Mouse (Mus musculus) MEL-GATA-1-ER (cell line): ENCODE data around the gene Flywch1.
"Not testable (repeated sequence)": the region's sequence is repeated elsewhere in the genome, so short reads cannot be mapped to it uniquely, and the experiment has no call there.

Experiments used
- DNase-seq: peaks from one replicate; pipeline ENCODE4 v3.0.0-alpha.2; 2012; ENCODE audit warnings: low read depth; ENCODE audit errors: extremely low read depth

The Flywch1 gene

DNA sequence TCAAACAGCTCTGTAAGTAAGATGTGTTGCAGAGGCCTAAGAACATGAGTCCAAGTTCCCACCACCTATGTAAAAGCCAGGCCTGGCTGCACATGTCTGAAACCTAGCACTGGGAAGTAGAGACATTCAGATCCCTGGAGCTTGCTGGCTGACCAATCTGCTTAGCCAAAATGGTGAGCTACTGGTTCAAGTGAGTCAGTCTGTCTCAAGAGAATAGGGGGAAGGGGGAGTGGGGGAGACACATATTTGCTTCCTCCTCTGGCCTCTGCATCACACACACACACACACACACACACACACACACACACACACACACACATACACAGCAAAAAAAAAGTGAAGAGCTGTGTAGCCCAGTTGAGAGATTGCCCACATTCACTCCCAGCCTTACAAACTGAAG lies 11.9 kb upstream of the Flywch1 start:
- no peak for DNase-seq

DNA sequence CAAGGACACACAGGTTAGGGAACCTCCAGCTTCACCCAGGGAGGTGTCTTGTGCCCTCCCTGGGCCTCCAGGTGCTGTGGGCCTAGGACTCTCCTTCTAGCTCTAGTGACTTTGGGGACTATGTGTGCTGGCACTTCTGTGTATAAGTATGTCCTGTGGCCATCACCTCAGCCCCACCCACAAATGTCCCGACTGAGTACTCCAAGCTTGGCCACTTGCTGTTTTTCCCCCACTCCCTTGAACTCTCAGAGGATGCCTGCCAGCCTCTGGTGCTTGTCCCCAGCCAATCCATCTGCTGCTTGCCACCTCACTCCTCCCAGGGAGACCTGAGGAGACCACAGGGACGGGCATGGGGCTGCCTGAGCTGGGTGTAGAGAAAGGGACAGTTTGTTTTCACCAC lies 7.0 kb upstream of the Flywch1 start:
- DNase-seq: no peak

DNA sequence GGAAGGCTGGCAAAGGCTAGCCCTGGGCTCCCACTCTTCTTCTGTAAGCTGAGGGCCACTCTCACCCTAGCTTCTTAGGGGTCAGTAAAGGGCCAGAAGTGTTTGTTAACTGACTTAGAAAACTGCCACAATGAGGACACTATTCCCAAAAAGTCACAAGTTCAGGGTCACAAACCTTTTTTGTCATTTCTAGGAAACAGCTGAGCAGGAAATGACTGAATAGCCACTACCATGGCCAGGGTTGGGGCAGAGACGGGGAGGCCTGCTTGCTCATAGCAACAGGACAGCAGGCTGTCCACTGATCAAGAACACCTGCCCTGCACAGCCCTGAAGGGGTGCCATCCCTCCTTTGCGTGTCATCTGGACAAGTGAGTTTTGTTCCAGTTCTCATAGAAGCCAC lies 5.7 kb upstream of the Flywch1 start:
- DNase-seq: no peak

DNA sequence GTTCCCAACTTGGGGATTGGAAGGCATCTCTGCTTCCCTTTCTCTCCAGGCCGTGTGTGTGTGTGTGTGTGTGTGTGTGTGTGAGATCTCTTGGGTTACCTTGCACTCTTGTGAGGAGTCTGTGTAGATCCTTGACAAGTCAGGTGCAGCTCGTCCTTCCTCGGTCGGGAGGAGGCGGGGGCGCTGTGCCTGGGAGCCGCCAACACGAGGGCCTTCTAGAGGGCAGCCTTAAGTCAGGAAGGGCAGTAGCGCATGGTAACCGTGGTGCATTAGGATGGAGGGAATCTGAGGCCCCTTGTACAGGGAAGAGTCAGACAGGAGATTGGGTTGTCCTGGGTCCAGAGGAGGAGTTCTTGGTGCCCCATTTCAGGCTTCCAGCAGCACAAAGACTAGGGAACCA lies 4.8 kb upstream of the Flywch1 start:
- DNase-seq: no peak

DNA sequence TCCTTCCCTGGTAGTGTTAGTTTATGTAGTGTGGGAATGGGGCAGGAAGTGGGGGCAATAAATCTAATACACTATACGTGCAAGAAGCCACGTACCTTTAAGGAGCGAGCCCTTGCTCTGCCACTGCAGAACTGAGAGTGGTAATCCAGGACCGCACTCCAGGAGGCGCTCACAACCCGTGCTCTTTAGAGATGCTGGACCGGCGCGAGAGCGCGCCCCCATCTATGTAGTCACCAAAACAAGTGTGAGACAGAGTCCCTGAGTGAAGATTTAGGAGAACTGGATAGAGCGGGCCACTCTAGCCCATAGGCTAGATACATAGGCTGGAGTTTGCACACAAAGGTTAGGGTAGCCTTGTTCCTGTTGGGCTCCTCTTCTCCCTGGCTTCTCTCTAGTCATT lies 2.7 kb upstream of the Flywch1 start:
- no peak for DNase-seq

DNA sequence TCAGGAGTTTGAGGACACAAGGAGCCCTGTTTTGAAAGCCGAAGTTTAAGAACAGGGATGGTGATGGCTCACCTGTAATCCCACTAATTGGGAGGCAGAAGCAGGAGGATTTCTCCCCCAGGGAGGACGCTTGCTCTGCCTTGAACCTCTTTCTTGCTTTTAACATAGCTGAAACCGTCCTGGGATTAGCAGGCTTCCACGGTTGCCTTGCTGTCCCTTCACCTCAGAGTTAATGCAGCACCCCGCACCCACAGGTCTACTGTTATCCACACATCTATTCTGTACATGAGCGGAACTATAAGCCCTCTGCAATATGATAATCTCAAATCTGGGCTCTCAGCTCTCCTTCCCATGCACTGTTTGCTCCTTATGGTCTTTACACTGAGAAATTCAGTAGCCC lies 2.3 kb upstream of the Flywch1 start:
- no peak for DNase-seq

DNA sequence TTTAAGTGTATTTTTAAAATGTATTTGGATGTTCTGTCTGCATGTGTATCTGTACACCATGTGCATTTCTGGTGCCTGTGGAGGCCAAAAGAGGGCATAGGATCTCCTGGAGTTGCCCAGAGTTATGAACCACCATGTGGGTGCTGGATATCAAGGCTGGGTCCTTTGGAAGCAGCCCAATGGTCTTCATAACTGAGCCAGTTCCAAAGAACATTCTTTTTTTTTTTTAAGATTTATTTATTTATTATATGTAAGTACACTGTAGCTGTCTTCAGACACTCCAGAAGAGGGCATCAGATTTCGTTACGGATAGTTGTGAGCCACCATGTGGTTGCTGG lies 786 bp upstream of the Flywch1 start:
- DNase-seq: not testable (repeated sequence)

DNA sequence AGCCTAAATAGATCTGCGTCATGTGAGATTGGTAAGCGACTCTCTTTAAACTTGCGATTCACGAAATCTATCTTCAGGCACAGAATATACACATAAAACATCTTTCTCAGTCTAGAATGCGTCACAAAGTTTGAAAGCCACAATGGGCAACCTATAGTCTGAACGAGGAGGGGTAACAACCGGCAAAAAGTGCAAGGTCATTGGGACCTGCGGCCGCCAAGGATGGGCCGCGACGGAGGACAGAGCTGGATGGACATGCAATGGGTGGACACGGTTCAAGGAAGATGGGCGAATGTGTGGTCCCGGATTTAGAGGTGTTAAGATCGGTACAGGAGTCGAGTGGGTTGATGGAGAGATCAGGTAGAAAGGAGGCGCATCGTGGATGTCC lies 512 bp downstream of the Flywch1 start:
- DNase-seq: no peak

DNA sequence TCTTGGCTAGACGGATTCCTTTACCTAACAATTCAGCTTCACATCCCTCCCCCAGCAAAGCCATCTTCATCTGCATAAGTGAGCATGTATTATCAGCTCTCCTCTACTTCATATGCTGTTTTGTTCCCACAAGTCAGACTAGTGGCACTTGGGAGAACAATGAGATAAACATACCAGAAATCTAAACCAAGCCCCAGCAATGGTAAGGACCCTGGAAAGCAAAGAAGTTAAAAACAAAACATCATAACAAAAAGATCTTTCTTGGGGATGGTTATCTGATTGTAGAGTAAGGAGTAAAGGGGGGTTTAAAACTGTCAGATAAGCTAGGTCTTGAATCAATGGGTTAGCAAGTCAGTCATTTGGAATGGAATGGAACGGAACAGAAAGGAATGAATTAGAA lies 909 bp downstream of the Flywch1 start:
- DNase-seq: no peak

DNA sequence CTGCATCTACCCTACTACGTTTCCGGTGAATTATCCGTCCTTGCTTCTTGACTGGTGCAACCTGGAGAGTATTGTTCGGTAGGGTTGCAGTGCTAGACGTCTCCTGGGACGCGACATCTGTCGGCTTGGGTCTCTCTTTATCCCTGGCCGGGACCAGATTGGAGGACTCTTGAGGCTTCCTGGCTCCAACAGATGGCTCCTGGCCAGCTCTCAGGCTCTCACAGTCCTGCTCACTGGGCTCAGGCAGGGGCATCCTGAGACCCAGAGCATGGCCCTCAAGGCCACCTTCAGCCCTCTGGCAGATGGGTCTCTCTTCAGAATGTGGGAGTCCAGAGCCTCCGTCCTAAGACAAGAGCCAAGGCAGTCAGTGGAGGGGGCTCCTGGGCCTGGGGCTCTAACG lies 8.4 kb downstream of the Flywch1 start:
- DNase-seq: no peak

DNA sequence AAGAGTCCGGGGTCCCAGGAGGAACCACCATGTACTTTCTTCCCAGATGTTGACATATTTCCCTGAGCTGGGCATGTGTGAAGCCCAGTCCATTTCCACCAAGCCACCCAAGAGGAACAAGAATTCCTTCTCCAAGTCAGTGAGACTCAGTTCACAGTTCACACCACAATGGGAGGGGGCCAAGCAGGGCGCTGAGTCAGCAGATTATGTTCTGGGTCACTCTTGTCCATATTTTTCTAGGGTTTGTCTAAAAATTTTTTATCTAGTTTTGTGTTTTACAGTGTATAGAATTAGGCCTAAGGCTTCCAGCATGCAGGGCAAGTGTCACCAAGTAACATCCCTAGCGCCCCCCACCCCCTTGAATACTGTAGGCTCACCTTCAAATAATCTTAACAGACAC lies 10.2 kb downstream of the Flywch1 start:
- DNase-seq: no peak

DNA sequence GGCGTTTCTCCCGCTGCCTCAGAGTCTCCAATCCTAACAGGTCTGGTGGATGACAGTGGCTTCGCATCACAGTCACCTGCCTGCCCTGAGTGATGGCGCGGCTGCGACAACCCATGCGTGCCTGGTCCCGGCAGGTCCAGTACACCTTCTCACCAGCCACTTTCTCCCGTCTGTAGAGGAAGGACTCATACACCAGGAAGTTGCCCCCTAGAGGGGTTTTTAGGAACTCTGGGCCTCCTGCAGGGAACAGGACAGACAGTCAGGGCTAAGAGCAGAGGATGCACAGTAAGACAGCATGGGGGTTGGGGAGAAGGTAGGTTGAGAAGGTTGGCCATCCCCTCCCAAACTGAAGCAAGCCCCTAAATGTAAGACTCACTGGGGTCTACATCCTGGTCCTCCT lies 11.2 kb downstream of the Flywch1 start:
- DNase-seq: no peak

DNA sequence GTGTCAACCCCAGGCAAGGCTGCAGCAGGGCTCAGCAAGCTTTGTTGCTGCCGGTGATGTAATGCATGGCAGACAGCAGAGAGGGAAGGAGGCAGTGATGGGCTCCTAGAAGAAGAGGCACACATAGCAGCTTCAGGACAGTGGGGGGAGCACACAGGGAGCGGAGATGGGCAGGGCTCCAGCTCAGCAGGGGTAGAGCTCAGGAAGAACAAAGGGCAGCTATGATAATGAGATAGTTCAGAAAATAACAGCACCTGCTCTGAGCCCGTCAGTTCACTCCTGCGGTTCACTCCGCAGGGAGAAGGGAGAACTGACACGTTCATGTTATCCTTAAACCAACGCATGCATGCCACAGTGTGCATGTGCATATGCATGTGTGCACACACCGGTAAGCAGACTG lies 12.6 kb downstream of the Flywch1 start:
- no peak for DNase-seq

DNA sequence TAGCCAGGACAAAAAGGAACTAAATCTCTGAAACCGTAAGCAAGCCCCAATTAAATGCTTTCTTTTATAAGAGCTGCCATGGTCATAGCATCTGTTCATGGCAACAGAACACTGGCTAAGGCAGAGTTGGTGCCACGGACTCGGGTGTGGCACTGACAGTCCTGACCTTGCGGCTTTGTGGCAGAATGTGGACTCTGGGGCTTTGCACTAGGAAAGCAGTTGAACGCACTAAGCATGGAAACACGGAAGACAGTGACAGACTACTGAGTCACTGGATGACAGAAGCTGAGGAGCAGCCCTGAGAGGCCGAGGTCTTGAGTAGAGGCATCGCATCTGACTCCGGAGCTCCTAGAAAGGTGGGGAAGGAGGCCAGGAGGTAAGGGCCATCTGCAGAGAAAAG lies 13.8 kb downstream of the Flywch1 start:
- DNase-seq: no peak

DNA sequence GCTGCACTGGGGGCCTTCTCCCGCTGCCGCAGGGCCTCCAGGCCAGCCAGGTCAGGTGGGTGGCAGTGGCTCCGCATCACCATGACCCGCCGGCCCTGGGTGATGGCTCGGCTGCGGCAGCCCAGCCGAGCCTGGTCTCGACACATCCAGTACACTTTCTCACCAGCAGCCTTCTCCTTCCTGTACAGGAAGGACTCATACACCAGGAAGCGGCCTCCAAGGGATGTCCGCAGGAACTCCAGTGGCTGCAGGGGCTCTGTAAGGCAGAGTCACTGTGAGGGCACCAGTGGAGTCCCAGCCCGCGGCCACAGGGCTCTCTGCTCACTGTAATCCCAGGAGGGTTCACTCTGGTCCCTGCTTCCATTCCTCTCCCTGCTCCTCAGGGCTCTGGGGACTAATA lies 15.7 kb downstream of the Flywch1 start:
- no peak for DNase-seq

DNA sequence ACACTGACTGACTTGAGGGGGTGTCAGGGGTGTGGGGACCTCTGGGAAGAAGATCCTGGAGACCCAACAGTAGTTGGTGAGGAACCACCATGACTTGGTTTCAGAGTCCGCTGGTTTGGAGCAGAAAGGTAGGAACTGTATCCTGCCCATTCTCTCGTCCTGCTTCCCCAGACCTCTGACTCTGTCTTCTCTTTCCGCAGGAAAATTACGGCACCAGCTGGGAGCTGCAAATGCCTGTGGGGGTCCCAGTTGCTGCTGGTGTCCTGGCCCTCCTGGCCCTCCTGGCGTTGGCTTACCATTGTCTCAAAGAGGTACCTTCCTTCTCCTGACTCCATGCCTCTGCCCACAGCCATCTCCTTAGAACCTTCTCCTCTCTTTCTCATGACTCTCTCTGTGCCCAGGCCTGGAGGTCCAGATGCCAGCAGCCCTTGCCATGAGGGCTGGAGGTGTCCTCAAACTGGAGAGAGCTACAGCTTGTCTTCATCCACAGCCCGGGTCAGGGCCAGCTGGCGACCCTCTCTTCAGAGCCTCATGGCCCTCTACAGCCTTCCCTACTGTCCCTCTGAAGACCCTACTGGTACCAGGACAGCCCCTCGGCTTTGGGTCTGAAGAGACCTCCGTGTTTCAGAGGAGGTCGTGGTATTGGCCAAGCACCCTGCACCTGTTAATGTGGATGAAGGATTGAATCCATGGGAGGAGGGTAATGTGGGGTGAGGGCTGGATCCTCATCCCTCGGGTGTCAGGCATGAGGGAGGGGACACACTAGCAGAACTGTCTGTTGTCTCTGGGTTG lies 21.8 kb downstream of the Flywch1 start:
- no peak for DNase-seq

DNA sequence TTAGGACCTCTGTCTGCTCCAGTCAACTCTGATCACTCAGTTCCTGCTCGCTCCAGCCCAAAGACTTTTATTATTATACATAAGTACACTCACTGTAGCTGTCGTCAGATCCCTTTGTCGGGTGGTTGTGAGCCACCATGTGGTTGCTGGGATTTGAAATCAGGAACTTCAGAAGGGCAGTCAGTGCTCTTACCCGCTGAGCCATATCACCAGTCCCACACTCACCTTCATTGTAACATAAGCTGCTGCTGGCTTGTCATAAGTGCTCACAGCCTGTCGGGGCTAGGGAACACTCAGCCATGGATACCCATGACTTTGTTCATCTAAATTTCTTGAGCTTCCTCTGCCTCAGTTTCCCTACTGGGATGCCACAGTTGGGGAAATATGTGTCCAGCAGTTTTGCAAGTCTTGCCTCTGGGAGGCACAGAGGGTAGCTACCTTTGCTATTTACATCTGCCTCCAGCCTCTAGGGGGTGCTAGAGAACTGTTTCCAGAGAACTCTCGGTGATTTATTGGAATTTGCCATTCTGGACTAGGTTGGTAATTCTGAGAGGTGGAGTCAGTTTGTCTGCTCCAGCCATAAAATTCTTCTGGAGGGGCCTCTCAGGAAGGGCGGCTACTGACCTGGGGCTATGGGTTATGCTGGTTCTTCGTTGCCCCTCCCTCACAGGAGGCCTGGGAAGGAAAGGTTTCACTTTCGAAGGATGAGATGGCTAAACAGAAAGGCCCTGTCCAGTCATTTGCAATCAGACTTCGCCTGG lies 22.6 kb downstream of the Flywch1 start:
- DNase-seq: peak; percentile 76

DNA sequence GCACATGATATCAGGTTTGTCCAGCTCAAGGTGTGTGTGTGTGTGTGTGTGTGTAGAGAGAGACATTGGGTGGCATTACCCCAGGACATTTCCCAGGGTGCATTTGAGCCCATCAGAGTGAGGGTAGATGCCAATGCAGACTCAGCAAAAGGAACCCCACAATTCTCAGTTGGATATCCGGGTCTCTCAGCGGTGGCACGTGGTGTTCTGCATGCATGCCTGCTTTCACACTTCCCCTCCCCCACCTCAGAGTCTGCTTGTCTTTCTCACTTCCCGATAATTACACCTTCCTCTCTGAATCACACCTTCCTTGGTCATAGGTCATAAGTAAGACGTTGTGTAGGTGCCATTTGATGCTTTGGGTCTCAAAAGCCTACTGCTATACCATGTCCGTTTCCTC lies 23.4 kb downstream of the Flywch1 start:
- no peak for DNase-seq

DNA sequence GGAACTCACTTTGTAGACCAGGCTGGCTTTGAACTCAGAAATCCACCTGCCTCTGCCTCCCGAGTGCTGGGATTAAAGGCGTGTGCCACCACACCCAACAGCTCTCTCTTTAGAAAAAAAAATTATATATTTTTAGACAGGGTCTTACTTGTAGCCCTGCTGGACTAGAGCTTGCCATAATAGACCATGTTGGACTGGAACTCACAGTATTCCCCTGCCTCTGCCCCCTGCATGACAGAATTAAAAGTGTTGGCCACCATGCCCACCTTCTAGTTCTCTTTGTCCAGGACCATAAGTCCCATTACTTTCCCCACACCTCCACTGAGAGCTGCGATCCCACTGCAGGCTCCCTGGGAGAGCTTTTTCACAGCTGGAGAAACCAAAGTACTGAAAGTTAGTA lies 23.9 kb downstream of the Flywch1 start:
- DNase-seq: no peak

DNA sequence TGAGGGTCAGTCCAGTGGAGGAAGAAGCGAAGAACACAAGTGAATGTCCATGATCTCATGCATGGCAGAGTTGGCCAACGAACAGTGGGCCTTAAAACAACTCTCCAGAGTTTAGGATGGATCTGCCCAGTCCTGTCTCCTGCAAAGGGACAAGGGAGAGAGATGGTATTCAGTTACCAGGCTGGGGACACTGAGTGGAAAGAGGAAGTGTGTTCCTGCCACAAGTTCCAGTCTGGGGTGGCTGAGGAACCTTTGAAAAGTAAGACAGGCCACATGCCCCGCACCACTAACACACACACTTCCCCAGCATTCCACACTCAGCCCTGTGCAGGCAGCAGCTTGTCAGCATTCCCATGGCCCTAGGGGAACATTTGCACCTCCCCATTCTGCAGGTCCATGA lies 24.6 kb downstream of the Flywch1 start:
- peak; percentile 55 for DNase-seq

DNA sequence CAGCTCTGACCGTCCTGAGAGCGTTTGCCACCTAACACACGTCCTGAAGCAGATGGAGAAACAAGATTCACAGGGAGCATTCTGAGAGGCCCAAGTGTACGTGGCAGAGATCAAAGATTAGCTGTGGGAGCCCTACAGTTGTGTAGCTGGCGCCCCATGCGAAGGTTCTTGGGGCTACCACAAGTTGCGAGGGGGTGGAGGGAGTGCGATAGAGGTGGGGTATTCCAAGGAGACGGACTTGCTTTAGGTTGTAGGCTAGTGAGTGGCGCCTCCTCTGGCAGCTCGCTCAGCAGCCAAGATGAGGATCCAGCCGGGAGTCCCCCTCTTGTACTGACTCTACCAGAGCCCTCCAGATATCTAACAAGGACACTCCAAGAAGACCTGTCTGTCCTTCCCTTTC lies 25.1 kb downstream of the Flywch1 start:
- DNase-seq: no peak

DNA sequence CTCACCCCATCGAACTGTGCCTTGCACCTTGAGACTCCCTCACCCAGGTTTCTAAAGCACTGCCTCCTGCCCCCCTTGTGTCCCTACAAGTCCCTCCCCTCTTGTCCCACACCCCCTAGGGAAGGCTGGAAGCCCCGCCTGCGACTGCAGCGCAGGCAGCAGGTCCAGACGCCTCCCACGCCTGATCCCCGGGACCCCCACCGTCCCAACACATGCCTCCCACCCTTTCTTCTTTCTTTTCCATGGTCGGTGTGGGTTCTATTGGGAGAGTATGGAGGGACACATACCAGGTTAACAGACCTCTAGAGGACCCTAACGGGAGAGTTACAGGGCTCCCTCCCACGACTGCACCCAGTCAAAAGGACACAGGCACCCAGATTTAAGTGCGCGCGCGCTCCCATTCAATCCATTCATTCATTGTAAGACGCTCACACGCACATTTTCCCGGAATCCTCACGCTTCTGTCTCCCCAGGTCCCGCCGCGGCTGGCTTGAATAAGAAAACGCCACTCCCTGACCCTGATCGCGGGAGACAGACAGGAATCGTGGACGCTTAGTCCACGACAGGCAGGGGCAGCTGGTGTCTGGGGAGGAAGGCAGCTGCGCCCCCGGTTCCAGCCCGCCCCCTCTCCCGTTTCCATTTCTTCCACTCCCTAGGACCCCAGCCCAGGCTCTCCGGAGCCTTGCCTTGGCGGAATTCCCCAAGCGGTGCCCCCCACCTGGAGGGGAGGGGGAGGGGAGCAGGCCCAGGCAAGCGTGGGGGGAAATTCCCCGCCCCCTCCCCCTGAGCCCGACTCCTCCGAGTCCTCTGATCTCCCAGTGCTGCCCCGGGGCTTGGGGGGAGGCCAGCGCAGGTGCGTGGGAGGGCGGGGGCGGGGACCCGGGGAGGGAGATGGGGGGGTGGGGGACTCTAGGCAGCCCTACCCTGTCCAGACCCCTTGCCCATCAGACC lies 25.8 kb downstream of the Flywch1 start, which contains the start of gene Kremen2:
Gene Kremen2 (minus strand): TSS at position 533 of the 951 bp plus-strand sequence.
- no peak for DNase-seq
